Mouse (Mus musculus) liver, embryonic 11.5 days (tissue): Measurements from ENCODE around the gene Gm16223. TPM values are rescaled to one million over a fixed set of nuclear protein-coding genes. Genes with fewer than 3 reads are reported as not detected.

ENCODE experiments used
- polyA plus RNA-seq: library from polyadenylated mRNA; unstranded; fragments of >200 nt; fragmentation: Nextera tagmentation; extraction: Ambion mirVana; gene quantifications from 2 replicates; pipeline ENCODE4 v1.2.1, GENCODE M21; 2014

Gene Gm16223
- polyA plus RNA-seq, 1 experiment from 2014 or later = not detected

Other genes starting within 250 kb of the Gm16223 start
- gene Bod1l, start 223.6 kb upstream of the Gm16223 start, polyA plus RNA-seq = 19.1 and 21.0 TPM in 2 replicates